Mouse (Mus musculus): ENCODE data around the gene Ccng2. TPM values are rescaled to one million over a fixed set of nuclear protein-coding genes. Genes with fewer than 3 reads are reported as not detected.
A peak's percentile ranks its signal among the peaks of the same experiment; 100 is the strongest.

Gene Ccng2
- polyA plus RNA-seq (2015; fragmentation: Nextera tagmentation; extraction: Ambion mirVana) = 38.0 and 44.7 TPM in 2 replicates

DNA sequence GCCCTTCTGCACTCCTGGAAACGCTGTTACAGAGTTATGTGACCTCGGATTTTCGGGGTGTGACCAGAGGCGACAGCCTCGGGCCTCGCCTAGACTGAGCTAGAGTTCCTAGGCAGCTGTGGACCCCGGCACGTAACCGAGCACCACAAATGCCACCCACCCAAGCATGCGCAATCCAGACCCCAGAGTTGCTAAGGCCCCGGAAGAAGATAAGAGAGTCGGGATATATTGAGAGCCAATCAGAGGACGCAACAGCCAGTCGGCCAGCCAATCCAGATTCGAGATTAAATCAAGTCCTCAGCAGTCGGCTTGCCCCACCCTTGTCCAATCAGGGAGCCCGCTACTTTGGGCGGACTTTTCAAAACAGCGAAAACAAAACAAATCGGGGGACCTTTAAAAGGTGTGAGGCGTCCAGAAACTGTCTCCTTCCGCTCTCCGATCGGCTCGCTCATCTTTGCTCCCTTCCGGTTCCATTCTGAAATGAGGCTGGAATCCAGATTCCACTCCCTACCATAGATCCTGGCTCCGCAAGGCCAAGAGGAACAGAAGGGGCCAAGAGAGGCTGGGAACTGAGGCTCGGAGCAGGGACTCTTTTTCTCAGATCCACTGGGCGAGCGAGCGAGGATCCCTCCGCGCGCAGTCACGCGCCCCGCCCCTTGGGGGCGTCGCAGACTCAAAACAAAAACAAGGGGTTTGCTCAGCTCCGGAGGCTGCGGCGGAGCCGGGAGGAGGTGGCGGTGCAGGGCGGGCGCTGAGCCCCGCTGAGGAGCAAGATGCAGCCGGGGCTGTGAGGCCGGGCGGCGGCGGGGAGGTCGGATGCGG is at the start of gene Ccng2:
TSS of gene Ccng2 (plus strand) at position 375 of the 822 bp plus-strand sequence.
- H3K27me3 ChIP-seq = no peaks in the 10 kb centered on the region
- H3K27ac ChIP-seq = peak within 1 kb of the TSS; percentile 95
- H3K4me3 ChIP-seq = peak within 1 kb of the TSS; percentile 94
- peaks cover 16% of the 10 kb centered on the region for H3K36me3 ChIP-seq
- peak; percentile 95 for ATAC-seq (replicated peaks; ENCODE audit: insufficient number of reproducible peaks, insufficient read depth, low FRiP score, low read depth)
- H3K4me1 ChIP-seq (replicated peaks) = peaks cover 23% of the 10 kb centered on the region
- H3K9me3 ChIP-seq (replicated peaks) = no peaks in the 10 kb centered on the region
- peak within 1 kb of the TSS; percentile 92 for H3K9ac ChIP-seq
- peak within 1 kb of the TSS; percentile 61 for H3K4me2 ChIP-seq
- under 1% methylated on average over 54 of the region's 54 CpGs for WGBS

DNA sequence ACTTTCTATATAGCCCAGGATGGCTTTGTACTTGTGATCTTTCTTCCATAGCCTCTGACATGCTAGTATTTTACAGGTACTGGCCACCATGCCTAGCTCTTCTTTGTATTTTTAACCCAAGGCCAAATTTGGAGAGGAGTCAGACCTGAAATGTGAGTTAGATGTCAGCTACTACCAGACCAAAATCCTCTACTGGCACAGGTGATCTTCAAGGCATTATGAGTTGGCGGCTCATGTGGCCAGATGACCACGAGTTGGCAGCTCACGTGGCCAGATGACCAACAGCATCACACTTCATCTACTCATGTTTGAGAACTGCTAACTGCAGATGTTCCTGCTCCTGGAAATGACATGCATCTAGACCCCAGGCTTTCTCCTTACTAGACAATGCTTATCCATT is 48.7 kb upstream of the Ccng2 start:
- no peaks in the 10 kb centered on the region for H3K27me3 ChIP-seq
- H3K27ac ChIP-seq = no peak overlapping the region
- H3K4me2 ChIP-seq = no peak overlapping the region
- no peaks in the 10 kb centered on the region for H3K9me3 ChIP-seq (replicated peaks)
- no peaks in the 10 kb centered on the region for H3K4me1 ChIP-seq (replicated peaks)
- H3K4me3 ChIP-seq = no peak overlapping the region
- H3K36me3 ChIP-seq = no peaks in the 10 kb centered on the region
- ATAC-seq (replicated peaks; ENCODE audit: insufficient number of reproducible peaks, insufficient read depth, low FRiP score, low read depth) = no peak
- WGBS = 80% methylated on average over 3 of the region's 3 CpGs
- H3K9ac ChIP-seq = no peak overlapping the region

DNA sequence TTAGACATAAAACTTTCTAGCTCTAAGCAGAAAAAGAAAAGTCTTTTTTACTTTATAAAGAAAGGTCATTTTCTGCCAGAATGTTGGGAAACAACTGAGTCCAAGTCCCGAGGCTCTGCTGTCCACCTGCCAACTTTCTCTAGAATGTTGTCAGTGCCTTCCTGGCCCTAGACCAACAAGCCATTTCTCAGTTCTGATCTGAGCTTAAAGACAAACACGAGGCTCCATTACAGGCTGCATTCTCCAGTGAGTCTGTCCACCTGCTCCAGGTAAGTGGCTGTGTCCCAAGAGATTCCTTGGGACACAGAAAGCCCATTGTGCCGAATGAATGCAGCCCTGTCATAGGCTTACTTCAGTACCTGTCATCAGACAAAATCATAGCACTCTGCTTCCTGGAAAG is 45.4 kb upstream of the Ccng2 start:
- 49% methylated on average over 3 of the region's 3 CpGs for WGBS
- Histone ChIP-seq H3K27me3 (no peaks in the 10 kb centered on the region), H3K4me1 (replicated peaks) (no peaks in the 10 kb centered on the region), H3K9ac (no peak overlapping the region), H3K4me2 (no peak overlapping the region), H3K9me3 (replicated peaks) (no peaks in the 10 kb centered on the region), H3K36me3 (no peaks in the 10 kb centered on the region), H3K27ac (no peak overlapping the region), H3K4me3 (no peak overlapping the region)
- ATAC-seq (replicated peaks; ENCODE audit: insufficient number of reproducible peaks, insufficient read depth, low FRiP score, low read depth) = no peak

DNA sequence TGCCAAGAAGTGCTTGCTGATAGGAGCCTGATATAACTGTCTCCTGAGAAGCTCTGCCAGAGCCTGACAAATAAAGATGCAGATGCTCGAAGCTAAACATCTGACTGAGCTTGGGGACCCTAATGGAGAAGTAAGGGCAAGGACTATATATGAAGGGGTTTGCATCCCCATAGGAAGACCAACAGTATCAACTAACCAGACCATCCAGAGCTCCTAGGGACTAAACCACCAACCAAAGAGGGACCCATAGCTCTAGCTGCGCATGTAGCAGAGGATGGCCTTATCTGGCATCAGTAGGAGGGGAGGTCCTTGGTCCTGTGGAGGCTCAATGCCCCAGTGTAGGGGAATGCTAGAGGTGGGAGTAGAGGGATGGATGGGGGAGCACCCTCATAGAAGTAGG is 42.5 kb upstream of the Ccng2 start:
- H3K27ac ChIP-seq = no peak overlapping the region
- H3K4me3 ChIP-seq = no peak overlapping the region
- H3K4me2 ChIP-seq = no peak overlapping the region
- 66% methylated on average over 2 of the region's 2 CpGs for WGBS
- H3K36me3 ChIP-seq = no peaks in the 10 kb centered on the region
- ATAC-seq (replicated peaks; ENCODE audit: insufficient number of reproducible peaks, insufficient read depth, low FRiP score, low read depth) = no peak
- H3K4me1 ChIP-seq (replicated peaks) = no peaks in the 10 kb centered on the region
- H3K27me3 ChIP-seq = no peaks in the 10 kb centered on the region
- no peaks in the 10 kb centered on the region for H3K9me3 ChIP-seq (replicated peaks)
- no peak overlapping the region for H3K9ac ChIP-seq

- no peak for ATAC-seq (replicated peaks; ENCODE audit: insufficient number of reproducible peaks, insufficient read depth, low FRiP score, low read depth)
- Histone ChIP-seq H3K9me3 (replicated peaks) (no peaks in the 10 kb centered on the region), H3K4me1 (replicated peaks) (no peaks in the 10 kb centered on the region), H3K27ac (no peak overlapping the region), H3K4me2 (no peak overlapping the region), H3K4me3 (no peak overlapping the region), H3K27me3 (no peaks in the 10 kb centered on the region), H3K9ac (no peak overlapping the region), H3K36me3 (no peaks in the 10 kb centered on the region)
- 63% methylated on average over 3 of the region's 3 CpGs for WGBS
Observed at GRCm38 (mm10) chr5:93227157-93227556, 39.9 kb upstream of the Ccng2 start.

DNA sequence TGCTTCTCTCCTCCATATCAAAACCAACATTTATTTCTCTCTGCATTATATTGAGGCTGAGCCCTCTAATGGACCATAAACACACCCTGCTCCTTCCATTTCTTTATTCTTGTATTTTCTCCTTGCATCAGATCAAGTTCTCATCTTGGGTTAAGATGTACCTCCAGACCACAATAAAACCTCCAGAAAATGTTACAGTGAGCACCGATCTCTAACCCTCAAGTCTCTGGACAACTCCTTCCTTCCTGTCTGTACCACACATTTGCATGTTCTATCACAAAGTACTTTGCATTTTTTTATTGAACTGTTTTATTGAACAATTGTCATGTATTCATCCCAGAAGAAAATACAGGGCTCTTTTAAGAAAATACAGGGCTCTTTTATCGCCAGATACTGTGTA is 37.5 kb upstream of the Ccng2 start:
- no peaks in the 10 kb centered on the region for H3K36me3 ChIP-seq
- H3K4me3 ChIP-seq = no peak overlapping the region
- ATAC-seq (replicated peaks; ENCODE audit: insufficient number of reproducible peaks, insufficient read depth, low FRiP score, low read depth) = no peak
- H3K4me1 ChIP-seq (replicated peaks) = no peaks in the 10 kb centered on the region
- H3K27ac ChIP-seq = no peak overlapping the region
- WGBS = 78% methylated on average over 2 of the region's 2 CpGs
- H3K9ac ChIP-seq = no peak overlapping the region
- H3K27me3 ChIP-seq = no peaks in the 10 kb centered on the region
- H3K4me2 ChIP-seq = no peak overlapping the region
- no peaks in the 10 kb centered on the region for H3K9me3 ChIP-seq (replicated peaks)

- ATAC-seq (replicated peaks; ENCODE audit: insufficient number of reproducible peaks, insufficient read depth, low FRiP score, low read depth) = no peak
- 68% methylated on average over 3 of the region's 3 CpGs for WGBS
Observed at GRCm38 (mm10) chr5:93231721-93232120, 35.3 kb upstream of the Ccng2 start.

GRCm38 (mm10) chr5:93232838-93233237 is 34.2 kb upstream of the Ccng2 start:
- WGBS = 93% methylated on average over 2 of the region's 2 CpGs
- H3K36me3 ChIP-seq = no peaks in the 10 kb centered on the region
- H3K27me3 ChIP-seq = no peaks in the 10 kb centered on the region
- no peaks in the 10 kb centered on the region for H3K9me3 ChIP-seq (replicated peaks)
- ATAC-seq (replicated peaks; ENCODE audit: insufficient number of reproducible peaks, insufficient read depth, low FRiP score, low read depth) = no peak
- no peak overlapping the region for H3K9ac ChIP-seq
- H3K27ac ChIP-seq = no peak overlapping the region
- H3K4me1 ChIP-seq (replicated peaks) = no peaks in the 10 kb centered on the region
- H3K4me3 ChIP-seq = no peak overlapping the region
- H3K4me2 ChIP-seq = no peak overlapping the region

More at GRCm38 (mm10) chr5:93231721-93232120, 35.3 kb upstream of the Ccng2 start:
- no peak overlapping the region for H3K4me3 ChIP-seq
- H3K27me3 ChIP-seq = no peaks in the 10 kb centered on the region
- H3K4me2 ChIP-seq = no peak overlapping the region
- H3K9ac ChIP-seq = no peak overlapping the region
- no peaks in the 10 kb centered on the region for H3K36me3 ChIP-seq
- no peak overlapping the region for H3K27ac ChIP-seq
- H3K4me1 ChIP-seq (replicated peaks) = no peaks in the 10 kb centered on the region
- H3K9me3 ChIP-seq (replicated peaks) = no peaks in the 10 kb centered on the region

- Histone ChIP-seq H3K4me3 (no peak overlapping the region), H3K27ac (no peak overlapping the region), H3K4me1 (replicated peaks) (no peaks in the 10 kb centered on the region), H3K9ac (no peak overlapping the region), H3K27me3 (no peaks in the 10 kb centered on the region), H3K36me3 (no peaks in the 10 kb centered on the region), H3K9me3 (replicated peaks) (no peaks in the 10 kb centered on the region), H3K4me2 (no peak overlapping the region)
- no peak for ATAC-seq (replicated peaks; ENCODE audit: insufficient number of reproducible peaks, insufficient read depth, low FRiP score, low read depth)
- WGBS = 71% methylated on average over 4 of the region's 4 CpGs
Observed at GRCm38 (mm10) chr5:93234130-93234529, 32.9 kb upstream of the Ccng2 start.

DNA sequence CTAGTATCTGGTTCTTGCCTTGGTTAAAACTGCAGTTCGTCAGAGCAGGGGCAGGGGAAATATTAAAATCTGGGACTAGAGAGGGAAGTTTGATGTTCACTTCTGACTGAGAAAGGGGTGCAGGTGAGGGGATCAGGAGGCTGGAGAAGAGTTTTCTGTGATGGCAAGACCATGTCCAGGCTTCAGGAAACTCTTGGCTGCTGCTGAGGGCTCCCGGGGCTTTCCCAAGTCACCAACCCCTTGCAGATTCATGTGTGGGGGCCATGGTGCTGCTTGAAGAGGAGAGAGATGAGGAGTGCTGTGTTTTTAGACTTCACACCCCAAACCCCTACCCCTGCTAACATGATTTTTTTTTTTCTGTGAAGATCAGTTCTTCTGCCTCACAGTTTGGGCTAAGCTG is 32.5 kb upstream of the Ccng2 start:
- ATAC-seq (replicated peaks; ENCODE audit: insufficient number of reproducible peaks, insufficient read depth, low FRiP score, low read depth) = no peak
- H3K4me3 ChIP-seq = no peak overlapping the region
- no peaks in the 10 kb centered on the region for H3K36me3 ChIP-seq
- no peaks in the 10 kb centered on the region for H3K9me3 ChIP-seq (replicated peaks)
- no peak overlapping the region for H3K27ac ChIP-seq
- no peak overlapping the region for H3K9ac ChIP-seq
- 65% methylated on average over 2 of the region's 2 CpGs for WGBS
- H3K4me1 ChIP-seq (replicated peaks) = no peaks in the 10 kb centered on the region
- no peak overlapping the region for H3K4me2 ChIP-seq
- no peaks in the 10 kb centered on the region for H3K27me3 ChIP-seq

DNA sequence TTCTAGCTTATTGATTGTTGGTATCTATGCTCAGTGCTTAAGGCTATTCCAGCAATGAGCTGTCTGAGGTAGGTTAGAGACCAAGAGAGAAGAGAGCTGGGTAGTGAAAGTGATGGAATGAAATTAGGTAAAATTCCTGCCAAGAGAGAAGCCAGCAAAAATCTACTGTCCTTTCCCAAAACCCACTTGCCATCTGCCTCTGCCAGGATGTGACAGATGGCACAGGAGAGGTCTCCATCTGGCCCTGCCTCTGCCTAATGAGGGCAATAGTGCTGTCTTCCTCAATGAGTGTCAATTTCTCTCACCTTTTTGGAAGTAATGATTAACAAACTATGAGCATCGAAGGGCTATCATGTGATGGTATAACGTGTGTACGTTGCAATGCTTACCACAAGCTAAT is 31.2 kb upstream of the Ccng2 start:
- H3K4me2 ChIP-seq = no peak overlapping the region
- no peaks in the 10 kb centered on the region for H3K4me1 ChIP-seq (replicated peaks)
- H3K9ac ChIP-seq = no peak overlapping the region
- WGBS = 92% methylated on average over 3 of the region's 3 CpGs
- H3K27me3 ChIP-seq = no peaks in the 10 kb centered on the region
- no peak overlapping the region for H3K27ac ChIP-seq
- no peak overlapping the region for H3K4me3 ChIP-seq
- no peak for ATAC-seq (replicated peaks; ENCODE audit: insufficient number of reproducible peaks, insufficient read depth, low FRiP score, low read depth)
- no peaks in the 10 kb centered on the region for H3K36me3 ChIP-seq
- no peaks in the 10 kb centered on the region for H3K9me3 ChIP-seq (replicated peaks)

- 80% methylated on average over 4 of the region's 4 CpGs for WGBS
- Histone ChIP-seq H3K9ac (no peak overlapping the region), H3K4me1 (replicated peaks) (no peaks in the 10 kb centered on the region), H3K36me3 (no peaks in the 10 kb centered on the region), H3K27ac (no peak overlapping the region), H3K27me3 (no peaks in the 10 kb centered on the region), H3K9me3 (replicated peaks) (no peaks in the 10 kb centered on the region), H3K4me3 (no peak overlapping the region), H3K4me2 (no peak overlapping the region)
- no peak for ATAC-seq (replicated peaks; ENCODE audit: insufficient number of reproducible peaks, insufficient read depth, low FRiP score, low read depth)
Observed at GRCm38 (mm10) chr5:93236541-93236940, 30.5 kb upstream of the Ccng2 start.

Data from heart, embryonic 15.5 days (tissue).